Mouse (Mus musculus) lung, embryonic 15.5 days (tissue): Measurements from ENCODE around the gene Foxo3. TPM values are rescaled to one million over a fixed set of nuclear protein-coding genes. Genes with fewer than 3 reads are reported as not detected.

Source experiments
- ATAC-seq: fragments of 200-750 bp; cut with Nextera tagmentation; 2 replicates; pipeline ENCODE4 v1.8.0; 2017; ENCODE audit warnings: moderate number of reproducible peaks, borderline replicate concordance; ENCODE audit not compliant: low FRiP score, low TSS enrichment; ENCODE audit errors: extremely low read depth
- H3K27ac ChIP-seq: fragments of 300-500 bp; sonication (generic); 2 replicates; pipeline ENCODE4 v1.5.1; 2015; ENCODE audit warnings: moderate library complexity, mild to moderate bottlenecking, inconsistent platforms
- H3K27me3 ChIP-seq: fragments of 300-500 bp; sonication (generic); 2 replicates; pipeline ENCODE4 v1.6.1; 2015; ENCODE audit warnings: inconsistent platforms
- H3K36me3 ChIP-seq: fragments of 300-500 bp; sonication (generic); 2 replicates; pipeline ENCODE4 v1.6.1; 2015; ENCODE audit warnings: inconsistent platforms
- H3K4me1 ChIP-seq: fragments of 300-500 bp; sonication (generic); 2 replicates; pipeline ENCODE4 v1.6.1; 2015; ENCODE audit warnings: inconsistent platforms
- H3K4me2 ChIP-seq: fragments of 300-500 bp; sonication (generic); 2 replicates; pipeline ENCODE4 v1.6.1; 2015; ENCODE audit warnings: inconsistent platforms, mild to moderate bottlenecking, moderate library complexity
- H3K4me3 ChIP-seq: fragments of 300-500 bp; sonication (generic); 2 replicates; pipeline ENCODE4 v1.5.1; 2015; ENCODE audit warnings: mild to moderate bottlenecking, inconsistent platforms
- H3K9ac ChIP-seq: fragments of 300-500 bp; sonication (generic); 2 replicates; pipeline ENCODE4 v1.6.1; 2015; ENCODE audit warnings: inconsistent platforms
- H3K9me3 ChIP-seq: fragments of 300-500 bp; sonication (generic); 2 replicates; pipeline ENCODE4 v1.6.1; 2016; ENCODE audit warnings: inconsistent platforms
- WGBS: fragments of 180-500 bp; shearing (Covaris S2); methylation state at CpG from one replicate; pipeline ENCODE4 v1.1.7; 2015; 5-methylcytosine and 5-hydroxymethylcytosine counted together
- polyA plus RNA-seq: library from polyadenylated mRNA; unstranded; fragments of >200 nt; fragmentation: Nextera tagmentation; extraction: Ambion mirVana; gene quantifications from 2 replicates; pipeline ENCODE4 v1.2.1, GENCODE M21; 2015

Foxo3 gene
- polyA plus RNA-seq, 1 experiment from 2014 or later, result 8.9 TPM

DNA sequence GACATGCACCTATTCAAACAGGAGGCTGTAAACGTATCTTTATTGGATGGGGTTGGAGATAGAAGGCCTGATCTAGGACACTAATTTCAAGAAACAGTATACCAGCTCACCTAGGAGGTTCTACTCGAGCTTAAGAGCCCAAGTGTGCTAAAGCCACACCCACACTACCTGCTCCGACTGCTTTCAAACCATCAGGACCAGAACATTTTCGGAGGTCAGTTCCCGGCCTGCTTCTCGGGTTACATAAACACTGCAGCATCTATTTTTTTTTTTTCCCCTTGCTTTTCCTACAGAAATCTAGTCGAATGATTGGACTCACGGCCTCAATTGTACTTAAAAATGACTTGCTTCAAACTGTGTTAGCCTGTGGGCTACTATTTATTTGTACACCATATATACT, 12.9 kb downstream of the Foxo3 start:
- peaks cover 32% of the 10 kb centered on the region for H3K36me3 ChIP-seq
- no peak for ATAC-seq

GRCm38 (mm10) chr10:42262061-42262460, 14.5 kb downstream of the Foxo3 start:
- Histone ChIP-seq H3K27me3 (no peaks in the 10 kb centered on the region), H3K4me2 (no peak overlapping the region), H3K4me1 (peaks cover 3% of the 10 kb centered on the region; the same call in 1 of the 2 replicates), H3K9ac (no peak overlapping the region), H3K9me3 (no peaks in the 10 kb centered on the region), H3K36me3 (peaks cover 25% of the 10 kb centered on the region), H3K27ac (no peak overlapping the region), H3K4me3 (no peak overlapping the region)
- ATAC-seq, result no peak
- 85% methylated on average over 3 of the region's 3 CpGs for WGBS

More for the DNA sequence above, 12.9 kb downstream of the Foxo3 start:
- no peak overlapping the region for H3K9ac ChIP-seq
- no peaks in the 10 kb centered on the region for H3K27me3 ChIP-seq
- WGBS, result 60% methylated on average over 8 of the region's 8 CpGs
- H3K9me3 ChIP-seq, result no peaks in the 10 kb centered on the region
- H3K4me3 ChIP-seq, result no peak overlapping the region
- H3K27ac ChIP-seq, result no peak overlapping the region
- H3K4me2 ChIP-seq, result no peak overlapping the region
- H3K4me1 ChIP-seq, result peaks cover 10% of the 10 kb centered on the region; the same call in 1 of the 2 replicates

GRCm38 (mm10) chr10:42261103-42261502, 15.5 kb downstream of the Foxo3 start:
- H3K36me3 ChIP-seq, result peaks cover 15% of the 10 kb centered on the region
- WGBS, result 86% methylated on average over 8 of the region's 8 CpGs
- H3K27ac ChIP-seq, result no peak overlapping the region
- no peaks in the 10 kb centered on the region; the same call in 1 of the 2 replicates for H3K4me1 ChIP-seq
- ATAC-seq, result no peak
- no peaks in the 10 kb centered on the region for H3K9me3 ChIP-seq
- H3K4me3 ChIP-seq, result no peak overlapping the region
- no peak overlapping the region for H3K4me2 ChIP-seq
- H3K9ac ChIP-seq, result no peak overlapping the region
- no peaks in the 10 kb centered on the region for H3K27me3 ChIP-seq

- 48% methylated on average over 8 of the region's 8 CpGs for whole genome bisulfite sequencing
- ATAC-seq, result no peak
- H3K9ac ChIP-seq, result no peak overlapping the region
- no peaks in the 10 kb centered on the region; the same call in 1 of the 2 replicates for H3K4me1 ChIP-seq
- no peak overlapping the region for H3K27ac ChIP-seq
- peaks cover 10% of the 10 kb centered on the region for H3K36me3 ChIP-seq
- H3K4me3 ChIP-seq, result no peak overlapping the region
- no peaks in the 10 kb centered on the region for H3K27me3 ChIP-seq
- H3K4me2 ChIP-seq, result no peak overlapping the region
- no peaks in the 10 kb centered on the region for H3K9me3 ChIP-seq
Observed at GRCm38 (mm10) chr10:42260523-42260922, 16.0 kb downstream of the Foxo3 start.

DNA sequence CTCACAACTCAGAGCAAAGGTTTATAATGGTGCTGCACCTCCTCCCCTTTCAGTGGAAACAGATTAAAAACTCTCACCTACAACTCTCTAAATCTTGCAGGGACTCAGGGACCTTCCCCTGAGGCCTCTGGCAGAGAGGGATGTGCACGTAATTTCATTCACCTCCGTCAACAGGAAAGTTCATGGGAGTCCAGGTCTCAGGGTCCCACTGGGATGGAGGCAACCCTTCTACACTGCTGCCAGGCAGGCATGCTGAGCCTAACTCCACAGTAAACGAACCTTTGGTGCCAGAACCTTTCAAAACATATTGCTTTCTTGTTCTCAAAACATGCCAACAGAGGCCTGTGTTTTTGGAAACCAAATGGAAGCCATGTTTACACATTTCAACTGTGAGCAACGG, 17.0 kb downstream of the Foxo3 start:
- Histone ChIP-seq H3K27ac (no peak overlapping the region), H3K9ac (no peak overlapping the region), H3K36me3 (peaks cover 2% of the 10 kb centered on the region), H3K27me3 (no peaks in the 10 kb centered on the region), H3K4me1 (no peaks in the 10 kb centered on the region; the same call in 1 of the 2 replicates), H3K4me3 (no peak overlapping the region), H3K4me2 (no peak overlapping the region), H3K9me3 (no peaks in the 10 kb centered on the region)
- 58% methylated on average over 4 of the region's 4 CpGs for WGBS
- no peak for ATAC-seq

DNA sequence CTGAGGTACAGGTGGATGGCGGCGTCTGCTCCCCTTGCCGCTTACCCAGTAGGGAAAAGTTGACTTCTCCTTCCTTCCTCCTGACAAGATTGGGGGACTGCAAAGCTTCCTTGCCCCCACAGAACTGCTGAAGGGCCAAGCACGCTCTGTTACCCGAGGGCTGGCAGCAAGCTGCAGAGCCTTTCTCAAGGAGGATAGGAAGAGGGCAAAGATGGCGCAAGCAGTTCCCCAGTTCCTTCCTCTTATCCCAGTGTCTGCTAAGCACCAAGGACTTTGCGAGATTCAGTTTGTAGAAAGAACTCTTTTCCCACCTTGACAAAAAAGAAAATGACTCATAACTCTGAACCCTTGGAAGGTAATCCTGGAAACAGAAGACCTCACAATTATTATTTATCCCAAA, 18.6 kb downstream of the Foxo3 start:
- Histone ChIP-seq H3K4me2 (no peak overlapping the region), H3K4me3 (no peak overlapping the region), H3K9me3 (no peaks in the 10 kb centered on the region), H3K4me1 (peaks cover 13% of the 10 kb centered on the region), H3K27ac (no peak overlapping the region), H3K36me3 (peaks cover 2% of the 10 kb centered on the region), H3K9ac (no peak overlapping the region), H3K27me3 (no peaks in the 10 kb centered on the region)
- ATAC-seq, result no peak
- WGBS, result 88% methylated on average over 7 of the region's 7 CpGs

- H3K27me3 ChIP-seq, result no peaks in the 10 kb centered on the region
- no peak overlapping the region for H3K4me2 ChIP-seq
- peaks cover 43% of the 10 kb centered on the region for H3K4me1 ChIP-seq
- no peaks in the 10 kb centered on the region for H3K9me3 ChIP-seq
- no peak overlapping the region for H3K27ac ChIP-seq
- H3K4me3 ChIP-seq, result no peak overlapping the region
- WGBS, result 76% methylated on average over 5 of the region's 5 CpGs
- H3K9ac ChIP-seq, result no peak overlapping the region
- ATAC-seq, result no peak
- peaks cover 2% of the 10 kb centered on the region for H3K36me3 ChIP-seq
Observed at GRCm38 (mm10) chr10:42254788-42255187, 21.8 kb downstream of the Foxo3 start.

GRCm38 (mm10) chr10:42251749-42252323, 24.7 kb downstream of the Foxo3 start:
- Histone ChIP-seq H3K27ac (peak overlapping the region; percentile 87), H3K4me1 (peaks cover 71% of the 10 kb centered on the region), H3K27me3 (no peaks in the 10 kb centered on the region), H3K4me3 (no peak overlapping the region), H3K4me2 (no peak overlapping the region), H3K9ac (no peak overlapping the region), H3K36me3 (no peaks in the 10 kb centered on the region; the same call in 1 of the 2 replicates), H3K9me3 (no peaks in the 10 kb centered on the region)
- ATAC-seq, result no peak
- WGBS, result 32% methylated on average over 8 of the region's 8 CpGs

DNA sequence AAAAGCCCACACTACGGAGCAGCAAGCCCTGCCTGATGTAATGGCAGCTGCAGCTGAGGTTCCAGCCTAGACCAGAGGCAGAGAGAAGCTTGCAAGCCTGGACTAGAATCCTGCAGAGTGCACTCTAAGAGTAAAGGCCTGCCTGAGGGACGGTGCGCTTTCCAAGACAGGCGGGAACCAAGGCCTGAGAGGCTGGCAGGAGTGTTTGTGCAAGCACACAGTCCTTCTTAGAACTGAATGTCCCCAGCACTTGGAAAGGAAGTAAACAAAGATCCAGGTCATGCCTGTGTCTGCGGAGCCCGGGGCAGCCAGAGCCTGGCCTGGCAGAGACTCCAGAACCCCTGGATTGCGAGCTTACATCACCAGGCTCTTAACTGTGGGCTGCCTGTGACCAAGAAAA, 25.4 kb downstream of the Foxo3 start:
- H3K36me3 ChIP-seq, result no peaks in the 10 kb centered on the region
- H3K27ac ChIP-seq, result peak overlapping the region; percentile 87
- H3K4me3 ChIP-seq, result no peak overlapping the region
- peaks cover 77% of the 10 kb centered on the region for H3K4me1 ChIP-seq
- 20% methylated on average over 7 of the region's 7 CpGs for WGBS
- peak overlapping the region; percentile 23; the same call in 1 of the 2 replicates for H3K9ac ChIP-seq
- H3K27me3 ChIP-seq, result no peaks in the 10 kb centered on the region
- peak; percentile 79 for ATAC-seq
- no peak overlapping the region for H3K4me2 ChIP-seq
- H3K9me3 ChIP-seq, result no peaks in the 10 kb centered on the region

DNA sequence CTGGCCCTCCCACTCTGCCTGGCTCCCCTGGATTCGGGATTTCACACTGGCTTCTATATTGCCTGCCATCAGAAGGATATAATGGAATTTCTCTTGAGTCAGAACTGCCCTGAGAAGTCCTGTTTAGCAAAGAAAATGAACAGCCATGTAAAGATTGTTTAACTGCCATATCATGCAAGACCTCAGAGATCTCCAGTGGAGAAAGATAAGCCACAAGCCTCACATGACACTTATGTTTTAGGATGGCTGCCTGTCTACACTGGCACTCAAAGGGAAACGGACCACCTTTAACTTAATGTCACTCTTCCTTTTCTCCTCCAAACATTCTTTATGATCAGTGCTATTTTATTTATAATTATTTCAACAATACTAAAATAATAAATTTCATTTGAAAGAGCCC, 26.6 kb downstream of the Foxo3 start:
- H3K9me3 ChIP-seq, result no peaks in the 10 kb centered on the region
- no peaks in the 10 kb centered on the region for H3K27me3 ChIP-seq
- no peaks in the 10 kb centered on the region for H3K36me3 ChIP-seq
- H3K4me3 ChIP-seq, result no peak overlapping the region
- H3K4me2 ChIP-seq, result no peak overlapping the region
- no peak overlapping the region for H3K9ac ChIP-seq
- no peak for ATAC-seq
- WGBS, result 43% methylated on average over 2 of the region's 2 CpGs
- peaks cover 89% of the 10 kb centered on the region for H3K4me1 ChIP-seq
- no peak overlapping the region for H3K27ac ChIP-seq

DNA sequence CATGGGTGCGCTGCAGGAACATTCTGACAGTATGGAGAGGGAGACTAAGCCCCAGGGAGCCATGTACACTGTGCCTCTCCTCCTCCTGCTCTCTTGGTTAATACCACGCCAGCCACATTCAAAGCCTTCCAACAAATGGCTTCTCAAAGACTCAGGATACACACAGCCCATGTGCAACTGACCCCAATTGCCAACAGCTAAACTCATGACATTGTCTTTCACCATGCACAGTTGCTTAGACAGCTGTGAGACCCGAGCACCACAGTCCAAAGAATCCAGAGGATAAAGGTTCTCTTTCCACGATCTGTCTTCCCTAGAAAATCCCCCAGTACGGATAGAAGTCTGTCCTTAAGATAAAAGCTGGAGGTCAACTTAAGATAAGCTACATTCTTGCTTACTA, 27.9 kb downstream of the Foxo3 start:
- Histone ChIP-seq H3K4me1 (peaks cover 89% of the 10 kb centered on the region), H3K27me3 (no peaks in the 10 kb centered on the region), H3K36me3 (no peaks in the 10 kb centered on the region), H3K9me3 (no peaks in the 10 kb centered on the region), H3K27ac (peak overlapping the region; percentile 46), H3K4me2 (peak overlapping the region; percentile 24; the same call in 1 of the 2 replicates), H3K4me3 (no peak overlapping the region), H3K9ac (no peak overlapping the region)
- WGBS, result 31% methylated on average over 5 of the region's 5 CpGs
- no peak for ATAC-seq

DNA sequence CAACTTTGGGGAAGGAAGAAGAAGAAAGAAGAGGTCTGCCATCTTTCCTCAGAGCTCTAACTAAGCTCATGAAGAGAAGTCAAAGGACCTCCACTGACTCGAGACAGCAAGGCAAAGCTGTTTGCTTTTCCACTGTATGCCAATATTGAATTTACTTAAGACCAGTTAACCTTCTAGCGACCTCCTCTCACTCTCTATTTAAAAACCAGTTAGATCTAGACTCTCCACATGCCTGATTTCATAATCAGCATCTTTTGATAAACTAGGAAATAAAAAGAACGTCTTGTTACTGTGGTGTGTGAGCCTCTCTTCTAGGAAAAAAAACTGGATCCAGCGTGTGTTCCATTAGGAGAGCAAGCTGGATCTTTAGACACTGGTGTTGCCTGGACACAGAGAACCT, 28.4 kb downstream of the Foxo3 start:
- Histone ChIP-seq H3K27me3 (no peaks in the 10 kb centered on the region), H3K4me2 (peak overlapping the region; percentile 24; the same call in 1 of the 2 replicates)
- no peak for ATAC-seq

More for the DNA sequence above, 28.4 kb downstream of the Foxo3 start:
- no peaks in the 10 kb centered on the region for H3K9me3 ChIP-seq
- no peak overlapping the region for H3K4me3 ChIP-seq
- H3K9ac ChIP-seq, result no peak overlapping the region
- 25% methylated on average over 4 of the region's 4 CpGs for WGBS
- H3K27ac ChIP-seq, result peak overlapping the region; percentile 46
- H3K4me1 ChIP-seq, result peaks cover 85% of the 10 kb centered on the region
- no peaks in the 10 kb centered on the region for H3K36me3 ChIP-seq
